ENCODE assay signal across 19 mouse cellular contexts in the genomic region with DNA sequence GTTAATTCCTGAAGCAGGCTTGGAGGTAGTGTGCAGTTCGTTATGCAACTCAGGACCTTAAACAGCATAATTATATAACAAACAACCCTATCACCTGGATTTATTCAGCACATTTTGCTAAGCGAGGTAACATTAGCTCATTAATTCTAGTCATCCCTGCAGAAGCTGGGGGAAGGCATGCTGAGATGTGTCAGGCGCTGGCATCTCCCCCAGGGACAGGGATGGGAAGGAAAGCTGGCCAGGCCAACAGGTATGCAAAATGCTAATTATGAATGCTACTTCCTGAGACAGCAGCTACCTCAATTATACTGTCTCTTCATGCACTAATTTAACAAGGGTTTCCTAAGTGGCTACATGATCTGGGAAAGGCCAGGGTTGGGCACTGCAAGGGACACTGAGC.
DNase-seq lines count a peak whose midpoint lies in the region; ATAC-seq and TF ChIP-seq lines count a peak whose summit lies in the region.
"Had no signal": no experiment of that assay in that cellular context is flagged by ENCODE, and none has a peak within 500 bp of the region (broad histone marks: within the 10 kb centered on the region; RNA-seq: fewer than 3 reads in every experiment).

No protein-coding gene starts in this region.

- TF ChIP-seq CTCF in brain, embryonic 14.5 days (IDR thresholded peaks at IDR 0.05; ENCODE audit: borderline replicate concordance, extremely low read depth, insufficient read depth, insufficient read length), result no peak

- H3K27ac ChIP-seq in forebrain, embryonic 16.5 days (ENCODE audit: low read length), result no peak overlapping the region
- H3K27ac ChIP-seq in forebrain, embryonic 15.5 days (replicated peaks), result no peak overlapping the region
- H3K27ac ChIP-seq: embryonic facial prominence, embryonic 12.5 days; heart, embryonic 10.5 days; hindbrain, embryonic 15.5 days; kidney, embryonic 15.5 days had no signal

- peaks cover 10% of the 10 kb centered on the region for H3K4me1 ChIP-seq in forebrain, embryonic 16.5 days (replicated peaks; ENCODE audit: control insufficient read depth, insufficient read depth, low read length)
- peaks cover 20% of the 10 kb centered on the region for H3K4me1 ChIP-seq in forebrain, embryonic 15.5 days
- H3K4me1 ChIP-seq: embryonic facial prominence, embryonic 12.5 days; kidney, embryonic 15.5 days had no signal

- DNase-seq in brain, adult 2 months (ENCODE audit: low read depth, low spot score), result peak; percentile 73
- DNase-seq in brain, embryonic 14.5 days (ENCODE audit: low read depth), result peak; percentile 25
- DNase-seq in cerebellum, adult 9-11 months, result peak; percentile 57
- DNase-seq in ovary, postnatal 10 days (ENCODE audit: low spot score), result no peak
- DNase-seq in c-Kit-positive CD71-positive TER-119-positive erythroid progenitor cells, embryonic 14.5 days (ENCODE audit: low spot score), result no peak
- DNase-seq: adrenal gland, adult 2 months; adrenal gland, postnatal 25 days; forebrain, postnatal 0 days; gastrocnemius, postnatal 36 days; heart, adult 11 months; heart, postnatal 14 days; kidney, adult 2 months had no signal

- 43% methylated on average over 3 of the region's 3 CpGs for WGBS in forebrain, embryonic 16.5 days
- 36% methylated on average over 3 of the region's 3 CpGs for WGBS in forebrain, embryonic 15.5 days

- H3K9ac ChIP-seq in forebrain, embryonic 16.5 days (replicated peaks; ENCODE audit: low read depth, low read length), result 0 out of 2 replicates have a peak overlapping the region, but pooled peaks have one; percentile 4
- H3K9ac ChIP-seq in forebrain, embryonic 15.5 days (replicated peaks), result no peak overlapping the region
- H3K9ac ChIP-seq: embryonic facial prominence, embryonic 12.5 days; forebrain, postnatal 0 days; hindbrain, embryonic 15.5 days; kidney, embryonic 15.5 days had no signal

- no peak for ATAC-seq in forebrain, embryonic 16.5 days
- ATAC-seq in forebrain, embryonic 15.5 days (replicated peaks), result no peak
- ATAC-seq: forebrain, postnatal 0 days; intestine, embryonic 16.5 days had no signal

- no peak overlapping the region for H3K4me2 ChIP-seq in forebrain, embryonic 16.5 days (ENCODE audit: low read length)
- H3K4me2 ChIP-seq in forebrain, embryonic 15.5 days (replicated peaks), result no peak overlapping the region
- H3K4me2 ChIP-seq: embryonic facial prominence, embryonic 12.5 days; hindbrain, embryonic 15.5 days; kidney, embryonic 15.5 days had no signal

- TF ChIP-seq POLR2A in brain, embryonic 14.5 days (IDR thresholded peaks at IDR 0.05; ENCODE audit: borderline replicate concordance, extremely low read depth, insufficient read depth, insufficient read length, poor library complexity, severe bottlenecking), result no peak

- no peaks in the 10 kb centered on the region for H3K36me3 ChIP-seq in forebrain, embryonic 16.5 days (ENCODE audit: control insufficient read depth, insufficient read depth)
- no peaks in the 10 kb centered on the region for H3K36me3 ChIP-seq in forebrain, embryonic 15.5 days
- H3K36me3 ChIP-seq: embryonic facial prominence, embryonic 12.5 days; hindbrain, embryonic 15.5 days had no signal

- no peaks in the 10 kb centered on the region for H3K27me3 ChIP-seq in forebrain, embryonic 16.5 days (replicated peaks; ENCODE audit: control insufficient read depth, insufficient read depth, low read length)
- no peaks in the 10 kb centered on the region for H3K27me3 ChIP-seq in forebrain, embryonic 15.5 days
- H3K27me3 ChIP-seq: embryonic facial prominence, embryonic 12.5 days; hindbrain, embryonic 15.5 days; kidney, embryonic 15.5 days had no signal

- no peak overlapping the region for H3K4me3 ChIP-seq in forebrain, embryonic 16.5 days (replicated peaks; ENCODE audit: low read length)
- H3K4me3 ChIP-seq in forebrain, embryonic 15.5 days, result no peak overlapping the region
- H3K4me3 ChIP-seq: embryonic facial prominence, embryonic 12.5 days; heart, embryonic 10.5 days; hindbrain, embryonic 15.5 days; kidney, embryonic 15.5 days had no signal

- H3K9me3 ChIP-seq in forebrain, embryonic 16.5 days (ENCODE audit: control insufficient read depth, low read length), result no peaks in the 10 kb centered on the region
- no peaks in the 10 kb centered on the region for H3K9me3 ChIP-seq in forebrain, embryonic 15.5 days
- H3K9me3 ChIP-seq: embryonic facial prominence, embryonic 12.5 days; heart, embryonic 10.5 days; hindbrain, embryonic 15.5 days; kidney, embryonic 15.5 days had no signal

Comparison
In these comparisons a context has a peak if more than half of its experiments do, and no peak if none do; other contexts are left out.
1. DNase-seq: peak in brain, adult 2 months (single experiment), brain, embryonic 14.5 days (single experiment) and cerebellum, adult 9-11 months (single experiment); none in ovary, postnatal 10 days (single experiment) and c-Kit-positive CD71-positive TER-119-positive erythroid progenitor cells, embryonic 14.5 days (single experiment).